Mouse (Mus musculus) gastrocnemius, postnatal 36 days (tissue): ENCODE data around the gene Camk2n1. TPM values are rescaled to one million over a fixed set of nuclear protein-coding genes. Genes with fewer than 3 reads are reported as not detected.

Experiments used
- DNase-seq, 2 experiments: peaks; one replicate each; pipeline ENCODE4 v3.0.0; 2022
- intact Hi-C: fragments of 180-260 bp; cut with DNase I; formaldehyde crosslinking; loops from one replicate; pipeline ENCODE4 v1.15.1; 2025
- total RNA-seq, 2 experiments: library from RNA; stranded (reverse); gene quantifications; 2 replicates each; pipeline ENCODE4 v1.2.3; 2021

Gene Camk2n1
- total RNA-seq, 2 experiments from 2014 or later = 3.4 to 3.9 TPM

GRCm38 (mm10) chr4:138446981-138447380 is 7.1 kb upstream of the Camk2n1 start:
- DNase-seq = no peak
- intact Hi-C loops = loop anchor here (5.0 kb wide), 1 partner anchor 405 kb away; no protein-coding TSS in a partner anchor

- intact Hi-C loops = loop anchor here (5.0 kb wide), 1 partner anchor 405 kb away; no protein-coding TSS in a partner anchor
- DNase-seq = peak; percentile 84 to 87
Observed at GRCm38 (mm10) chr4:138447387-138447786, 6.7 kb upstream of the Camk2n1 start.

GRCm38 (mm10) chr4:138447827-138448602 is 6.1 kb upstream of the Camk2n1 start:
- no peak for DNase-seq
- intact Hi-C loops = loop anchor here (1.0 to 5.0 kb wide), 2 partner anchors 114 to 404 kb away; no protein-coding TSS in a partner anchor

- DNase-seq = no peak
- intact Hi-C loops = loop anchor here (1.0 to 5.0 kb wide), 3 partner anchors 113 to 403 kb away; no protein-coding TSS in a partner anchor
Observed at GRCm38 (mm10) chr4:138448872-138449615, 5.1 kb upstream of the Camk2n1 start.

- intact Hi-C loops = loop anchor here (1.0 to 5.0 kb wide), 2 partner anchors 251 to 403 kb away; no protein-coding TSS in a partner anchor
- no peak for DNase-seq
Observed at GRCm38 (mm10) chr4:138449636-138450314, 4.3 kb upstream of the Camk2n1 start.

- no peak for DNase-seq
- intact Hi-C loops = no loop called here
Observed at GRCm38 (mm10) chr4:138452306-138453096, 1.6 kb upstream of the Camk2n1 start.

- DNase-seq = no peak
- intact Hi-C loops = no loop called here
Observed at GRCm38 (mm10) chr4:138453097-138453752, 889 bp upstream of the Camk2n1 start.

- intact Hi-C loops = no loop called here
- DNase-seq = peak; percentile 45 to 59
Observed at GRCm38 (mm10) chr4:138454571-138455140, 542 bp downstream of the Camk2n1 start.

GRCm38 (mm10) chr4:138455141-138455955 is 1.2 kb downstream of the Camk2n1 start:
- DNase-seq = peak in 1 of 2 experiments; percentile 39
- intact Hi-C loops = no loop called here

GRCm38 (mm10) chr4:138455956-138456341 is 1.8 kb downstream of the Camk2n1 start:
- intact Hi-C loops = no loop called here
- DNase-seq = no peak

- intact Hi-C loops = no loop called here
- no peak for DNase-seq
Observed at GRCm38 (mm10) chr4:138456536-138456935, 2.4 kb downstream of the Camk2n1 start.

- intact Hi-C loops = no loop called here
- no peak for DNase-seq
Observed at GRCm38 (mm10) chr4:138457091-138457490, 3.0 kb downstream of the Camk2n1 start.

GRCm38 (mm10) chr4:138458171-138458570 is 4.1 kb downstream of the Camk2n1 start:
- intact Hi-C loops = no loop called here
- no peak for DNase-seq

GRCm38 (mm10) chr4:138458735-138459440 is 4.8 kb downstream of the Camk2n1 start:
- DNase-seq = no peak
- intact Hi-C loops = no loop called here

- no peak for DNase-seq
- intact Hi-C loops = no loop called here
Observed at GRCm38 (mm10) chr4:138459775-138460174, 5.7 kb downstream of the Camk2n1 start.

- intact Hi-C loops = no loop called here
Observed at GRCm38 (mm10) chr4:138460910-138461309, 6.8 kb downstream of the Camk2n1 start.

GRCm38 (mm10) chr4:138461471-138461870 is 7.4 kb downstream of the Camk2n1 start:
- DNase-seq = no peak
- intact Hi-C loops = no loop called here

More at GRCm38 (mm10) chr4:138460910-138461309, 6.8 kb downstream of the Camk2n1 start:
- DNase-seq = no peak
